Mouse (Mus musculus): Measurements from ENCODE around the gene Igfbp2. TPM values are rescaled to one million over a fixed set of nuclear protein-coding genes. Genes with fewer than 3 reads are reported as not detected.

The Igfbp2 gene
- polyA plus RNA-seq, 1 experiment from 2014 or later: 85.0 TPM

DNA sequence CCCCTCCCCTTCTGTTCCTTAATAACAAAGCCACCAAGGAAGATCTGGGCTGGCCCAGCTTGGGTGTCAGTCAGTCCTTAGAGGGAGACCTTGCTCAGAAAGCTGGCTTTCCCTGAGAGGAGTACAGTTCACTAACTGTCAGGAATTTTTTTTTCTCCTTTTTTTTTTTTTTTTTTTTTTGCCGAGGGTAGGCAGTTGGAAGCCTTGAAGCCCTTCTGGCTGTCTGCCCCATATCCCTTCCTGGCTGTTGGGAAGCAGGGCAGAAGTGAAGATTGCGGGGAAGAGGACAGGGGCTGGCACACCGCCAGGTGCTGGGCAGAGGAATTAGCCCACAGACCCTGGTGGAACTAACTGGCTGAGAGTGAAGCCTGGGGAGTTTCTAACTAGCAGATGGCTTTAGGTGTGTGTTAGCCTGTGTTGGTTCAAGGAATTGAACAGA, 8.4 kb downstream of the Igfbp2 start:
- Histone ChIP-seq H3K36me3 (no peaks in the 10 kb centered on the region), H3K9ac (peak overlapping the region; percentile 40; the same call in 1 of the 2 replicates), H3K9me3 (no peaks in the 10 kb centered on the region), H3K4me1 (peaks cover 21% of the 10 kb centered on the region), H3K4me2 (no peak overlapping the region), H3K4me3 (no peak overlapping the region), H3K27ac (replicated peaks) (no peak overlapping the region), H3K27me3 (replicated peaks) (no peaks in the 10 kb centered on the region)
- WGBS: 27% methylated on average over 3 of the region's 3 CpGs
- ATAC-seq (ENCODE audit: extremely low read depth, insufficient number of reproducible peaks, low FRiP score, low TSS enrichment): no peak

DNA sequence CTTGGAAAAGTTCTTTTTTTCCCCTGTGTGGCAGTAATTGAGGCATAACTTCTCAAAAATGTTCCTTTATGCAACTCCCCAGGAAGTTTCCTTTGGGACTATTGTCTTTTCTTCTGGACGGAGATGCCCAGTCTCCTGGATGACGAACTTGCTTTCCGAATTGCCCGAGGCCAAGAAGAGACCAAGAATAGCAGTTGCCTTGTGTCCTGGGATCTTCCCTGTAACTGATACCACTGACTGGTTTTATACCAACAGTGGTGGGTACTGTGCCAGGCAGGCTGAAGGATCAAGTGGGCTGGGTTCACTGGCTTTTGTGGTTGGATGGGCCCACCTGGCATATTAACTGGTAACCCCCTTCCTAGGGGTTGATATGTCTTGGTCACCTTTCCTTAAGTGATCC, 9.3 kb downstream of the Igfbp2 start:
- Histone ChIP-seq H3K27ac (replicated peaks) (no peak overlapping the region), H3K27me3 (replicated peaks) (no peaks in the 10 kb centered on the region), H3K4me3 (no peak overlapping the region), H3K4me2 (no peak overlapping the region), H3K9ac (no peak overlapping the region), H3K4me1 (peaks cover 15% of the 10 kb centered on the region), H3K36me3 (no peaks in the 10 kb centered on the region), H3K9me3 (no peaks in the 10 kb centered on the region)
- no peak for ATAC-seq (ENCODE audit: extremely low read depth, insufficient number of reproducible peaks, low FRiP score, low TSS enrichment)
- WGBS: 79% methylated on average over 4 of the region's 4 CpGs

DNA sequence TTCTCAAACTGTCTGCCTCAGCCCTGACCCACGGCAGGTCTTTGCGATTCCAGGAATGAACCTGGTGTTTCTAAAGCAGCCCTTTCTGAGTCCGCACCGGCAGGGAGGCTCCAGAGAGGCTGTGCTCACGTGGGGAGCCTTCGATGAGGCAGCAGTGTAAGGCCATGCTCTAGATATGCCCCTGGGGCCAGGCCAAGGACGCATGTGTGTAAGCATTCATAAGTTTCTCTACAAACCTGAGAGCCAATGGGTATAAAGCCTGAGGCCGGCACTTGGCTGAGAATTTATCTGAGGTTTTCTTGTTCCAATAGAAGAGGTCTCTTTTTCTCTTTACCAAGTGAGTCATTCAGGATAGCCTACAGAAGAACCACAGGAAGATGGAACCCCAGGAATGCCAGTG, 15.1 kb downstream of the Igfbp2 start:
- H3K36me3 ChIP-seq: no peaks in the 10 kb centered on the region
- no peak for ATAC-seq (ENCODE audit: extremely low read depth, insufficient number of reproducible peaks, low FRiP score, low TSS enrichment)
- no peak overlapping the region for H3K9ac ChIP-seq
- H3K27ac ChIP-seq (replicated peaks): peak overlapping the region; percentile 22; the same call in 1 of the 2 replicates
- no peaks in the 10 kb centered on the region for H3K27me3 ChIP-seq (replicated peaks)
- peak overlapping the region; percentile 3; the same call in 1 of the 2 replicates for H3K4me2 ChIP-seq
- no peak overlapping the region for H3K4me3 ChIP-seq
- WGBS: 38% methylated on average over 8 of the region's 8 CpGs
- peaks cover 19% of the 10 kb centered on the region for H3K4me1 ChIP-seq
- no peaks in the 10 kb centered on the region for H3K9me3 ChIP-seq

DNA sequence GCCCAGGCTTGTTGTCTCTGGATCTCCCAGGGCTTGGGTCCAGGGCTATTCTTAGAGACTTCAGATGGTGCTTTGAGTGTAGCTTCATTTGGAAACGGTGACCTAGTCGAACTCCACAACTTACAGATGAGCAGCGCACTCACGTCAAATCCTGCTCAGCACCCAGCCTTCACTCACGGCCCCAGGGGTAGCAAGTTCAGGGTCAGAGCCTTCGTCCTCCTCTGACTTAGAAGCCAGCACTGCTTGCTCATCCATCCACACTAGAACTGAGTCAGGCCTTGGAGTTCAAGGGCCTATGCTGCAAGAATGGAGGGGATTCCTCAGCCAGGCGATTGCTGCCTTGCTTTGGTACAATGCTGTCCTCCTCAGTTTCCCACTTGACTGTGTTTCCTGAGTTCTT, 15.5 kb downstream of the Igfbp2 start:
- no peak for ATAC-seq (ENCODE audit: extremely low read depth, insufficient number of reproducible peaks, low FRiP score, low TSS enrichment)

DNA sequence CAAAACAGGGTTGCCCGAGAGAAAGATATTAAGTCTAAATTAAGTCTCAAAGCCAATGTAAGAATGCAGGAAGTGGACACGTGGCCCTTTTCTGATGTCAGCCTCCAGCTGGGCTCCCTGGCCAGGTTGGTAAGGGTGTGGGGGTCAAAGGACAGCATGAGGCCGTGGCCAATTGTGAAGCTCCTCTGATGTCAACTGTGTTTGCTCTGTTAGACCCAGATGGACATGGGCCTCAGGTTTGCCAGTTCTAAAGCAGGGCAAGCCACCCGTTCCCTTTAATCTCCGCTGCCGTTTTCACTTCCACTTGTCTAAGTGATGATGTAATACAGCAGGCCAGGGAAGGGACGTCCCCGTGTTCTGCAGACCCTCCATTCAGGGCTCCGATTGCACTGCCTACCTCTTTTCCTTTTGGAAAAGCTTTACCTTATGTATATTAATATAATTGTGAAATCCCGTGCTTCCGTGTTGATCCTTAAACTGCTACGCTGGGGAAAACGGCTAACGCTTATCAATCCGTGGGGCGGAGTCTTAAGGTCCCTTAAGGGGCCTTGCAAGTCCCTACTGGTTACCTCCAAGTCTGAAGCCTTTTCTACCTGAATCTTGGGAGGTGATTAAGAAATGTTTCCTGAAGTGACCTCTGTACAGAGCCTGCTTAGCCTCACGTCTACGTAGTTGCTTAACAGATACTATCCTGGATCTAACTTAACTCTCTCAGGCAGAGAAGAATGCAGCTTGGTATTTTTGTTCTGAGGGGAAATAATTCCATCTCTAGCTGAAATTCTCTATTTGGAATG, 18.6 kb downstream of the Igfbp2 start:
- no peaks in the 10 kb centered on the region for H3K27me3 ChIP-seq (replicated peaks)
- H3K9ac ChIP-seq: no peak overlapping the region
- no peaks in the 10 kb centered on the region for H3K36me3 ChIP-seq
- no peak overlapping the region for H3K4me3 ChIP-seq
- H3K4me1 ChIP-seq: peaks cover 15% of the 10 kb centered on the region
- no peak overlapping the region for H3K4me2 ChIP-seq
- 68% methylated on average over 18 of the region's 18 CpGs for WGBS
- H3K9me3 ChIP-seq: no peaks in the 10 kb centered on the region
- ATAC-seq (ENCODE audit: extremely low read depth, insufficient number of reproducible peaks, low FRiP score, low TSS enrichment): no peak
- H3K27ac ChIP-seq (replicated peaks): no peak overlapping the region

More for the DNA sequence above, 15.5 kb downstream of the Igfbp2 start:
- Histone ChIP-seq H3K27ac (replicated peaks) (peak overlapping the region; percentile 22; the same call in 1 of the 2 replicates), H3K9ac (no peak overlapping the region), H3K36me3 (no peaks in the 10 kb centered on the region), H3K4me3 (no peak overlapping the region), H3K27me3 (replicated peaks) (no peaks in the 10 kb centered on the region), H3K4me2 (peak overlapping the region; percentile 3; the same call in 1 of the 2 replicates), H3K4me1 (peaks cover 19% of the 10 kb centered on the region), H3K9me3 (no peaks in the 10 kb centered on the region)
- WGBS: 68% methylated on average over 7 of the region's 7 CpGs

DNA sequence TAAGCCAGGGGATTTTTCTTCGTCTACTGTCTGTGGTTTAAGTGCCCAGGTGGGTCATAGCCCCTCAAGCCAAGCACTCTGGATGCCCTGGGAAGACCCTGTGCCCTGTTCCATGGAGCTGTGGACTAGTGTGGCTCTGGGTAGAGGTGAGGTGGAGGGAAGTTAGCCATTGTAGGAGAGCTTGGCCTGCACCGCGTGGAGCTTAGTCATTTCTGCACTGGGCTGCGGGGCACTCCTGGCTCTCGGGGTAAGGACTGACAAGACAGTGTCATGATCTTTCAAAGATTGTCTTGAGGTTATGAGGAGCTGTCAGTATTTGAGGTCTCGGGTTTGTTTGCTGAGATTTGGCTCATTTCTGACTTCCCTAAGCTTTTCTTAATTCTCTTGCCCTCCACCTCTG, 20.4 kb downstream of the Igfbp2 start:
- Histone ChIP-seq H3K27ac (replicated peaks) (no peak overlapping the region), H3K9me3 (no peaks in the 10 kb centered on the region), H3K36me3 (no peaks in the 10 kb centered on the region), H3K4me3 (no peak overlapping the region), H3K27me3 (replicated peaks) (no peaks in the 10 kb centered on the region), H3K4me2 (no peak overlapping the region), H3K9ac (no peak overlapping the region), H3K4me1 (peaks cover 6% of the 10 kb centered on the region)
- no peak for ATAC-seq (ENCODE audit: extremely low read depth, insufficient number of reproducible peaks, low FRiP score, low TSS enrichment)
- WGBS: 83% methylated on average over 6 of the region's 6 CpGs

DNA sequence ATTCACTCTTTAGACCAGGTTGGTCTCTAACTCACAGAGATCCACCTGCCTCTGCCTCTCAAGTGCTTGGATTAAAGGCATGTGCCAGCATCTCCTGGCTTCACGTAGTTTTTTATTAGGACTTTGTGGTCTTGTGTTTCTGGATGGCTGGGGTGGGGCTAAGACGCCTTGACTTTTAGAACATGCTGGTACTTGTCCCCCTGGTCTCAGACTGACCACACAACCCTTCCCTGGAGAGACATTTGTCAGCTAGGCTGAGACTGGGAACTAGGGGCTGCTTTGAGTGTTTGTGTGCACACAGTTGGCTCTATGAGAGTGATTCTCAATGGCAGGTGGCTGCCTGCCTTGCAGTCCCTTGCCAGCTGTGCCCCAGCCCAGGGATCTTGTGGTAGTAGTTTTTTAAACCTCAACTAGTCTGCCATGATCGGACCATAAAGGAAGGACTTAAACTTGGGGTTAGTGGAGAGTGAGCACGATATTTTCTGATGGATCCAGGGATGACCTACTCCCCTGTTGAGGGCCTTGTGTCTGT, 23.6 kb downstream of the Igfbp2 start:
- no peaks in the 10 kb centered on the region for H3K27me3 ChIP-seq (replicated peaks)
- no peak overlapping the region for H3K4me2 ChIP-seq
- ATAC-seq (ENCODE audit: extremely low read depth, insufficient number of reproducible peaks, low FRiP score, low TSS enrichment): no peak
- H3K9ac ChIP-seq: no peak overlapping the region
- H3K4me3 ChIP-seq: no peak overlapping the region
- WGBS: 90% methylated on average over 4 of the region's 4 CpGs
- no peaks in the 10 kb centered on the region for H3K9me3 ChIP-seq
- no peaks in the 10 kb centered on the region for H3K4me1 ChIP-seq
- no peaks in the 10 kb centered on the region for H3K36me3 ChIP-seq
- H3K27ac ChIP-seq (replicated peaks): no peak overlapping the region

DNA sequence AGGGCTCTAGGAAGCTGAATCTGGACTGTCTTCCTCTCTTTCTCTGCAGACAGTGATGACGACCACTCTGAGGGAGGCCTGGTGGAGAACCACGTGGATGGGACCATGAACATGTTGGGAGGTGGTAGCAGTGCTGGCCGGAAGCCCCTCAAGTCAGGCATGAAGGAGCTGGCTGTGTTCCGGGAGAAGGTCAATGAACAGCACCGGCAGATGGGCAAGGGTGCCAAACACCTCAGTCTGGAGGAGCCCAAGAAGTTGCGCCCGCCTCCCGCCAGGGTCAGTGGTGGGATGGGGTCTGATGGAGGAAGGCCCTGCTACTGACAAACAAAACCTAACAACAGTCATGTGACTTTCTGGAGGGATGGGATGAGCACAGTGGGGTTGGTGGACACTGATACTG, 24.7 kb downstream of the Igfbp2 start:
- ATAC-seq (ENCODE audit: extremely low read depth, insufficient number of reproducible peaks, low FRiP score, low TSS enrichment): no peak
- WGBS: 81% methylated on average over 8 of the region's 8 CpGs
- no peak overlapping the region for H3K27ac ChIP-seq (replicated peaks)
- H3K36me3 ChIP-seq: no peaks in the 10 kb centered on the region
- no peak overlapping the region for H3K4me3 ChIP-seq
- H3K4me2 ChIP-seq: no peak overlapping the region
- no peak overlapping the region for H3K9ac ChIP-seq
- no peaks in the 10 kb centered on the region for H3K9me3 ChIP-seq
- H3K27me3 ChIP-seq (replicated peaks): no peaks in the 10 kb centered on the region
- H3K4me1 ChIP-seq: no peaks in the 10 kb centered on the region

DNA sequence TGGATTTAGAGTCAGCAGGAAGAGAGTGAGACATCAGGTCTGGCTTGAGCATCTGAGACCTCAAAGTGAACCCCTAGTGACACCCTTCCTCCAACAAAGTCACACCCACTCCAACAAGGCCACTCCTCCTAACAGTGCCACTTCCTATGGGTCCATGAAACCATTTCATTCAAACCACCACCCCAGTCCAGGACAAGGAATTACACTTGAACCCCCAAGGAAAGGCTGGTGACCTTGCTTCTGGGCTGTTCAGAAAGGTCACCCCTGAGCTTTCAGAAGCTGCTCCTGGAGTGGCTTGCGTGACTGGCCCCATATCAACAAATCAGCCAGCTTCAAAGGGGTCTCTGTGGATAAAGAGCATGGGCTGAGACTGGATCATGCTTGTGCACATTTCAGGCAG, 29.5 kb downstream of the Igfbp2 start:
- Histone ChIP-seq H3K36me3 (peaks cover 10% of the 10 kb centered on the region), H3K9me3 (no peaks in the 10 kb centered on the region), H3K4me1 (peaks cover 6% of the 10 kb centered on the region; the same call in 1 of the 2 replicates), H3K27me3 (replicated peaks) (no peaks in the 10 kb centered on the region), H3K27ac (replicated peaks) (no peak overlapping the region), H3K4me3 (no peak overlapping the region), H3K4me2 (no peak overlapping the region), H3K9ac (no peak overlapping the region)
- no peak for ATAC-seq (ENCODE audit: extremely low read depth, insufficient number of reproducible peaks, low FRiP score, low TSS enrichment)
- 70% methylated on average over 1 of the region's 1 CpGs for WGBS

DNA sequence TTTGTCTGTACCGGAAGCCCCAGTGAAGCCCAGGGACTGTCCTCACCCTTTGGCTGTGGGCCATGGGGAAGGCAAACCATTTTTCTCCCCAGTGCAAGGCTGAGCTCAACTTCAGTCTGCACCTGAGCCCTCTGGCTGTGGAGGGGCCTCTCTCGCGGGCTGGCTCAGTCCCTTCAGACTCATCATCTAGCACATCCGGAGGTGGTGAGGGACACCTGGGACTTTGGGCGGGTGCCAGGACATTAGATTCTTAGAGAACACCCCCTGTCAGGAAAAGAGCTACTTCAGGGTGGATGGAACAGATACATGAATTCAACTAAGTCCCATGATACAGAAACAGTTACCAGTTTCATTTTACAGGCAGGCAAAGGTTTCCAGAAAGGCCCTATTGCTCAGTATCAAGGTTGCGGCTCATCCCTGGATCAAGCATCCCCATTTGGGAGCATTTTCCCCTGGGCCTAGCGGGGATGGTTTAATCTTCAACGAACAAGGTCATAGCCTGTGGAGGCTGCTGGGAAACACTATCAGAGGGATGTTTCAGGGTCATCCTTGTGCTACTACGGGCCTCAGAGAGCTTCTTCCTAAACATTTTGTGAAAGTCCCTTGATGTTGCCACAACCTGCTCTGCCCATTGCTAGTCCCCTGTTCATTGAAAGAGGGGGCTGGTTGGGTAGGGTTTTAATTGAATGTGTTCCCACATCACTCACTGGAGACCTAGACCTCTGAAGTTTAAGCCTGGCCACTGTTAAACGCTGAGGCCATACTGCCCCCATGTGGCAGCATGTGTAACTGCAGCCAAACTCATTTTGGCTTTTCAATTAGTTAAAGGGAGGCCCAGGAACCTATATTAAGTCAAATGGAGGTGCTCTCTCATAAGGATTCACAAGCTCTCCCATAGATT, 30.3 kb downstream of the Igfbp2 start:
- H3K9ac ChIP-seq: peak overlapping the region; percentile 40; the same call in 1 of the 2 replicates
- no peak overlapping the region for H3K27ac ChIP-seq (replicated peaks)
- no peak overlapping the region for H3K4me3 ChIP-seq
- 48% methylated on average over 10 of the region's 10 CpGs for WGBS
- H3K9me3 ChIP-seq: no peaks in the 10 kb centered on the region
- no peak overlapping the region for H3K4me2 ChIP-seq
- no peaks in the 10 kb centered on the region for H3K27me3 ChIP-seq (replicated peaks)
- peaks cover 19% of the 10 kb centered on the region for H3K36me3 ChIP-seq
- peaks cover 6% of the 10 kb centered on the region; the same call in 1 of the 2 replicates for H3K4me1 ChIP-seq
- no peak for ATAC-seq (ENCODE audit: extremely low read depth, insufficient number of reproducible peaks, low FRiP score, low TSS enrichment)

DNA sequence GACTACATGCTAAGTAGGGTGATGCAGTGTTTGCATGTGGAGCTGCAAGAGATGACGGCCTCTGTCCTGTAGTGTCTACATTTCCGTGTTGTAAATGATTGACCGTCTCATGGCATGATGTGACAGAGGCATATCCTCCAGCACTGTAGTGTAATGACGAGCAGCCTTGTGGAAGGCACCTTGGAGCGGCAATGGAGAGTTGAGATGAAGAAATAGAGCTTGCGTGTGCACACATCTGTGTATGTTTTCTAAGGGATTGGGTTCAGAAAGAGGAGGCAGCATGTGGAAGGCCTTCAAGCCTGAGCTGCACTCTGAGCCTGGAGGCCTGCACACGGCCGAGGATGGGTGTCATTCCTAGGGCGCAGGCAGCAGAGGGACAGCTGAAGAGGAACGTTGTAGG, 31.4 kb downstream of the Igfbp2 start:
- Histone ChIP-seq H3K9me3 (no peaks in the 10 kb centered on the region), H3K36me3 (peaks cover 30% of the 10 kb centered on the region), H3K27me3 (replicated peaks) (no peaks in the 10 kb centered on the region), H3K4me1 (peaks cover 6% of the 10 kb centered on the region; the same call in 1 of the 2 replicates), H3K4me2 (no peak overlapping the region), H3K4me3 (no peak overlapping the region), H3K27ac (replicated peaks) (no peak overlapping the region), H3K9ac (no peak overlapping the region)
- WGBS: 71% methylated on average over 10 of the region's 10 CpGs
- no peak for ATAC-seq (ENCODE audit: extremely low read depth, insufficient number of reproducible peaks, low FRiP score, low TSS enrichment)

Data from heart, embryonic 13.5 days (tissue).